Mouse (Mus musculus) embryo, embryonic 9.5 days (tissue): ENCODE measurements at regions not wholly inside any gene's neighbourhood (a gene's known extent, or its start where the extent isn't known, plus 50 kb on each side); places are given as distances from the start of the nearest gene placed in this dataset.

Experiments used
- DNase-seq: peaks from one replicate; pipeline ENCODE4 v3.0.0-alpha.2; 2017; ENCODE audit errors: extremely low spot score

- DNase-seq = no peak
Observed at GRCm38 (mm10) chr13:14898495-14898894, 268.5 kb downstream of the AW209491 start.

- no peak for DNase-seq
Observed at GRCm38 (mm10) chr13:14930137-14930785, 300.3 kb downstream of the AW209491 start.

- DNase-seq = no peak
Observed at GRCm38 (mm10) chr13:14966187-14966726, 336.3 kb downstream of the AW209491 start.

GRCm38 (mm10) chr13:15002700-15003099, 372.7 kb downstream of the AW209491 start:
- no peak for DNase-seq

- peak; percentile 21 for DNase-seq
Observed at GRCm38 (mm10) chr13:15011638-15012037, 381.7 kb downstream of the AW209491 start.

- DNase-seq = no peak
Observed at GRCm38 (mm10) chr13:15018811-15019745, 389.1 kb downstream of the AW209491 start.

GRCm38 (mm10) chr13:15026601-15027000, 396.6 kb downstream of the AW209491 start:
- DNase-seq = no peak

- peak; percentile 6 for DNase-seq
Observed at GRCm38 (mm10) chr13:15052667-15053375, 410.2 kb upstream of the Gli3 start.

GRCm38 (mm10) chr13:15054705-15055104, 408.3 kb upstream of the Gli3 start:
- no peak for DNase-seq

- no peak for DNase-seq
Observed at GRCm38 (mm10) chr13:15078635-15079094, 384.4 kb upstream of the Gli3 start.

GRCm38 (mm10) chr13:15079148-15079547, 383.9 kb upstream of the Gli3 start:
- DNase-seq = no peak

- no peak for DNase-seq
Observed at GRCm38 (mm10) chr13:15082255-15082932, 380.6 kb upstream of the Gli3 start.

GRCm38 (mm10) chr13:15094836-15095235, 368.2 kb upstream of the Gli3 start:
- DNase-seq = no peak

GRCm38 (mm10) chr13:15107753-15108305, 355.2 kb upstream of the Gli3 start:
- DNase-seq = peak; percentile 37

GRCm38 (mm10) chr13:15113383-15113782, 349.7 kb upstream of the Gli3 start:
- DNase-seq = no peak

GRCm38 (mm10) chr13:15130249-15130648, 332.8 kb upstream of the Gli3 start:
- no peak for DNase-seq

- DNase-seq = no peak
Observed at GRCm38 (mm10) chr13:15146167-15146566, 316.9 kb upstream of the Gli3 start.

- DNase-seq = no peak
Observed at GRCm38 (mm10) chr13:15180898-15181297, 282.1 kb upstream of the Gli3 start.

- DNase-seq = no peak
Observed at GRCm38 (mm10) chr13:15211635-15212352, 251.2 kb upstream of the Gli3 start.

- no peak for DNase-seq
Observed at GRCm38 (mm10) chr13:15212353-15212850, 250.6 kb upstream of the Gli3 start.
